Mouse (Mus musculus) megakaryocyte, embryonic 14.5 days (primary cell): Measurements from ENCODE around the gene Gli2.

Experiments
- FLI1 ChIP-seq: IDR thresholded peaks from 2 replicates; pipeline ENCODE4 v1.6.1; 2012; ENCODE audit warnings: low read length, inconsistent platforms, mixed read lengths
- GATA1 ChIP-seq: IDR thresholded peaks from 3 replicates; pipeline ENCODE4 v1.6.1; 2012; ENCODE audit warnings: mixed read lengths, low read length, inconsistent platforms, borderline replicate concordance

GRCm38 (mm10) chr1:118878291-118878690 lies 175.1 kb downstream of the Gli2 start:
- TF ChIP-seq FLI1 (no peak), GATA1 (no peak)
